Mouse (Mus musculus) embryonic fibroblast, embryonic 13.5 days (primary cell): ENCODE results near the gene Nkx1-1. TPM values are rescaled to one million over a fixed set of nuclear protein-coding genes. Genes with fewer than 3 reads are reported as not detected.

Experiments used
- H3K27ac ChIP-seq: 2 replicates; pipeline ENCODE4 v1.5.1; 2012; ENCODE audit warnings: low read length, control low read depth, inconsistent platforms; ENCODE audit not compliant: insufficient read depth
- H3K4me1 ChIP-seq: 2 replicates; pipeline ENCODE4 v1.6.1; 2011; ENCODE audit warnings: low read length; ENCODE audit not compliant: control insufficient read depth, insufficient read depth
- H3K4me3 ChIP-seq: 2 replicates; pipeline ENCODE4 v1.5.1; 2011; ENCODE audit warnings: mild to moderate bottlenecking, control low read depth, low read length; ENCODE audit not compliant: insufficient read depth
- CTCF ChIP-seq: IDR thresholded peaks from 2 replicates; pipeline ENCODE4 v1.5.1; 2011; ENCODE audit warnings: mild to moderate bottlenecking, control low read depth, low read length, moderate library complexity, borderline replicate concordance; ENCODE audit not compliant: insufficient read depth
- POLR2A ChIP-seq: IDR thresholded peaks from 2 replicates; pipeline ENCODE4 v1.6.1; 2011; ENCODE audit warnings: low read depth, mild to moderate bottlenecking, control low read depth, low read length, moderate library complexity
- polyA plus RNA-seq: library from polyadenylated mRNA; stranded (reverse); fragments of >200 nt; gene quantifications from 2 replicates; pipeline ENCODE4 v1.2.4, GENCODE M21; 2011; ENCODE audit warnings: low read depth; ENCODE audit not compliant: missing spikeins, insufficient read length

Nkx1-1 gene
- polyA plus RNA-seq: not detected in 2 replicates

DNA sequence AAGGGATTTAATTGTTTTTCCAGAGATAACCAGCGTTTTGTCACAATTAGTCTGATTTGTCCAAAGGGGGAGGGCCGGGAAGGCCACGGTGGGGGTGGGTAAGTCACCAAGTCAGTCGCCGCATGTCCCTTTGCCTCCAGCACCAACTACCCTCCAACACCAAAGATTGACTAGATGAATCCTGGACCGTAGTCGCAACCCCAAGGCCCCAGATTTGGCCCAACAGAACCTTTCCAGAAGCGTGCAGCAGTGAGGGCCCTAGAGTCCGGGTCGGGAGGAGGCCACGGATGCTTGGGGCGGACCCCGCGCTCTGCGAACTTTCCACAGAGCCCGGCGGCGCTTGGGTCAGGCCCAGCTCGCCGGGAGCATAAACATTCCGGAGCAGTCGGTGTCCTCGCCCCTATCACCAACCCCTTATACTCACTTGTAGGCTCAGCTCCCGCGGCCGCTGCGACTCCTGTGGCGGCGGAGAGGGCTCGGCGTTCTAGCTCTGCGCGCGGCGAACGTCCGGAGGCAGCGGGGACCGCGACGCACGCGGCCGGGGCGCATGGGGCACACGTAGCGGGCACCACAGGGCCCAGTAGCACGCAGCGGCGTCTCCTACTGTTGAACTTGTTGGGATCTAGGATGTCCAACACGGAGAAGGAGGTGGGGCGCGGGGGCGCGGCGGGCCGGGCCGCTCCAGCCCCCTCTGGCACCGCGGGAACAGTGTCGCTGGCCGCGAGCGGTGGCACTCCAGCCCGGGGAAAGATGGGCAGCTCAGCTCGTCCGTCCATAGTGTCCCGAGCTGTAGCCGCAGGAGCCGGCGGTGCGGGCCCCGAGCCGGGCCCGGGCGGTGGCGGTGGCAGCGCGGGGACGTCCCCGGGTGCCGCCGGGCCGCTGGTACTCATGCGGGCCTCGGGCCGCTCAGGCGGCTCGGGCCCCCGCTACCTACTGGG lies at the start of gene Nkx1-1:
Nkx1-1 (minus strand) TSS at position 776 of the 938 bp plus-strand sequence.
- no peak within 1 kb of the TSS for H3K27ac ChIP-seq
- no peak for TF ChIP-seq POLR2A
- TF ChIP-seq CTCF: no peak
- H3K4me3 ChIP-seq: no peak within 1 kb of the TSS
- 0 out of 2 replicates have a peak, but pooled peaks cover 5% of the 10 kb centered on the region for H3K4me1 ChIP-seq

DNA sequence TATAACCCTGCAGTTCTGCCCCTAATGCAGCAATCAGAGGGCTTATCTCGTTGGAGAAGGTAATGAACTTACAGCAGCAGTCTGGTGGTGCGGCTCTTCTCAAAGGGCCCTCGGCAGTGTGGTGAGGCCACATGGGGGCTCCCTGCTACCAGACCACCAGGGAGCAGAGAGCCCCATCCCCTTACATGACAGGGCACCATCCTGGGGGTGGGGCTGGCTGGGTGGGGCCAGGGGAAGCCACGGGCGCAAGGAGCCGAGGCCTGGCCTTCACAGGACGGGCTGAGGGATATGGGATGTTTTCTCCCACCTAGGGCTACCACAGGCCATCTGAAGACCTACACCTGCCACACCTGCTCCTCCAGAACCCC lies 47.5 kb upstream of the Nkx1-1 start:
- Histone ChIP-seq H3K4me3 (no peak overlapping the region), H3K27ac (no peak overlapping the region), H3K4me1 (no peaks in the 10 kb centered on the region)
- no peak for TF ChIP-seq POLR2A
- TF ChIP-seq CTCF: no peak

GRCm38 (mm10) chr5:33480582-33481317 lies 47.0 kb upstream of the Nkx1-1 start:
- no peak for TF ChIP-seq CTCF
- TF ChIP-seq POLR2A: no peak
- no peak overlapping the region for H3K27ac ChIP-seq
- no peak overlapping the region for H3K4me3 ChIP-seq
- no peaks in the 10 kb centered on the region for H3K4me1 ChIP-seq

DNA sequence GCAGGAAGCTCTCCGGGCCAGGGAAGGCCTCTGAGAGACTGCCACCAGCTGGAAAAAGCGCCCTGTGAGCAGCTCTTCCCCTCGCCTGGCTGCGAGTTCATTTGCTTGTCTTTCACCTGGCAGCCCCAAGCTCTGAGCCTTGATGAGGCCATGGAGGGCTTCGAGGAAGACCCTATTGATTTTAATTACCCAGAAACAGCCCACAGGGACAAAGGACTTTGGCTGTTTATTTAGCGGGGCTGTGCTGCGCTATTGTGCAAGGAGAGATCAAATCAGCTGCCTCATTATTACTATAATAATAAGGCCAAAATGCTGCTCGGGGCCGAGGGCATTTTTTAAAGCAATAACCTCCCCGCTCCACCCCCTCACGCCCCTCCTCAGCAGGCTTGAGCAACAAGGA lies 31.7 kb upstream of the Nkx1-1 start:
- H3K4me3 ChIP-seq: no peak overlapping the region
- no peak overlapping the region for H3K27ac ChIP-seq
- TF ChIP-seq POLR2A (no peak), CTCF (no peak)
- H3K4me1 ChIP-seq: no peaks in the 10 kb centered on the region

DNA sequence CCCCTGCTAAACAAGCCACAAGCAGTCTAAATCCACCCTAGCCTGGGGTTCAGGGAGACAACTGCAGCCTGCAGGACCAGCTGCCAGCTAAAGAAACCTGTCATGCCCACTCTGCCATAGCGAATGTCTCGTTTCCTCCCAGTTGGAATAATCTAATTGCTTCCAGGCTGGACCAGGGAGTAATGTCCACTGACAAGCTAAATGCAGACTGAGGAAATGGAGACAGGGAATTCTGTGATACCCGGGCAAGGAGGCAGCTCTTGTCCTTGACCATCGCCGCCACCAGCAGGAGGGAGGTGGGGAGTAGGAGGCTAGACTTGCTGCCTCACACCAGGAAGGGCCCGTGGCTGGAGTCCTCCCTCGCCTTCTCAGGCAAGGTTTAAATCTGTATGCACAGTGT lies 30.6 kb upstream of the Nkx1-1 start:
- Histone ChIP-seq H3K4me3 (no peak overlapping the region), H3K27ac (no peak overlapping the region), H3K4me1 (no peaks in the 10 kb centered on the region)
- TF ChIP-seq POLR2A (no peak), CTCF (no peak)

DNA sequence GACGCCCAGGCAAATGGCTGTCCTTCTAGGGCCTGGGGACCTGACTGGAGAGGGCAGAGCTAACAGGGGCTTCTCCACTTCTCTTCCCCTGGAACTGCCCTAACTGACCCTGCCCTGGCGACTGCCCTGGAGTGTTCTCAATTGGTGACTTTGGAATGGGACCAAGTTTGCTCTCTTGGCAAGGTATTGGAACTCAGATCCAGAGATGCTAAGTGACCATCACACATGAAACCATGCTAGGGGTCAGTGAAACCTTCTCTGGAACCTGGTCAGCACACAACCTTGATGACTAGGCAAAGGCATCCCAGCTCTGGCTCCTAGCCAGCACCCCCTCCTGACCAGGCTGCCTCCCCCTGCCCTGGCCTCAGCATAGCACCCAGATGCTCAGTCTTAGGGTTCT lies 25.3 kb upstream of the Nkx1-1 start:
- Histone ChIP-seq H3K4me3 (no peak overlapping the region), H3K4me1 (no peaks in the 10 kb centered on the region), H3K27ac (no peak overlapping the region)
- no peak for TF ChIP-seq CTCF
- TF ChIP-seq POLR2A: no peak

DNA sequence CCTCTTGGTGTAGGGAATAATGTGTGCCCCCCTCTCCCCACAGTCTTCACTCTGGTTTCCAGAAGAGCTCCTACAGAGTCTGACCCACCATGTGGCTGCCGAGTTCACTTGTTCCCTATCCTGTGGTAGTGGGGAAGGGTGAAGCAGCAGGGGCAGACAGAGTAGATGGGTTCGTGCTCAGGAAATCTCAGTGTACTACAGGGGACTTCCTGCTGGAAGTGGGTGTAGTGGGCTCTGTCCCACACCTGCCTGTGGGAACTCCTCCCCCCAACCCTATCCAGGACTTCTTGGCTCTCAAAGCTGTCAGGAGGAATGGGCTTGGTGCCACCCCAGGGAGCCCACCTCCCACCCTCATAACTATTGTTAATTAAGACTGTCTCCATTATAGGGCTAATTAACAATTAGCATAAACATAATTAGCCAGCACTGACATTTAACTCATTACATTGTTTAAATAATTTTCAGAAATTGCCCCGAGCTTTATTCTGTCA lies 24.4 kb upstream of the Nkx1-1 start:
- H3K4me3 ChIP-seq: no peak overlapping the region
- TF ChIP-seq POLR2A (no peak), CTCF (no peak)

DNA sequence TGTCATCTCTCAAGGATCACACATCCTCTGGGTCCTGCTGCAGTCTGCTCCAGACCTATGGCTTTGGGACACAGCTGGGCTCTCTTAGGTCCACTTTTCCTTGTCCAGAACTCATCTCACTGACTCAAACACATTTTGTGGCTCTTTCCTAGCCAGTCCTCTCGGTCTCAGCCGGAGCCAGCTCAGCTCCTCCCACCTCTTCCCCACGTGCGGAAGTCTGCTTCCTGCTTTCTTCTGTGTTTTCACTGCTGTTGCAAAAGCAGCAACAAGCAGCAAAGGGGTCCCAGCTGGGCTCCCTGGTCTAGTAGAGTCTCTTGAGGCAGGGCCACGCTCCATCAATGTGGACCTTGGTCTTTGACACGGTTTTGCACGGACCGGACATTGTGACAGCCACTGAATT lies 22.0 kb upstream of the Nkx1-1 start:
- Histone ChIP-seq H3K4me3 (no peak overlapping the region), H3K4me1 (no peaks in the 10 kb centered on the region), H3K27ac (no peak overlapping the region)
- TF ChIP-seq CTCF (no peak), POLR2A (no peak)

More for the DNA sequence above, 24.4 kb upstream of the Nkx1-1 start:
- Histone ChIP-seq H3K4me1 (no peaks in the 10 kb centered on the region), H3K27ac (no peak overlapping the region)

DNA sequence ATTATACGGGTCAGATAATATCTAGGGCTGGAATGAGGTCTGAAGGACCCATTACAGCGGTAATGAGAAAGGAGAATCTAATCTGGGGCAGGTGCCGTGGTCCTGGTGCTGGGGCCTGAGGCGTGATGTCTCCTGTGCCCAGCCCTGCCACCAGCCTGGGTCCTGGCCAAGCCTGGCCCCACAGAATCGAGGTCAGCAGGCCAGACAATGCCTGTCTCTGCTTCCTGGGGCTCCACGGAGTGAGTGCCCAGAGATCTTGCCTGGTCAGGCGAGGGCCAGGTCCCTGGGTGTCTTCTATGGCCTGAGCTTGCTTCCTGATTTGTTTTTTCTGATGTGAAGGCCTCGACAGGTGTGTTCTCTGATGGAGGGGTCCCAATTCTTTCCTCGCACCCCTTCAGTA lies 10.0 kb upstream of the Nkx1-1 start:
- Histone ChIP-seq H3K4me1 (no peaks in the 10 kb centered on the region), H3K4me3 (no peak overlapping the region), H3K27ac (no peak overlapping the region)
- TF ChIP-seq POLR2A (no peak), CTCF (no peak)
